Mouse (Mus musculus) lung, adult 2 months (tissue): Measurements from ENCODE around the gene Tbc1d23. TPM values are rescaled to one million over a fixed set of nuclear protein-coding genes. Genes with fewer than 3 reads are reported as not detected.

ENCODE experiments used
- DNase-seq: peaks from one replicate; pipeline ENCODE4 v3.0.0; 2022
- H3K4me1 ChIP-seq: fragments of 200-500 bp; 2 replicates; pipeline ENCODE4 v1.6.1; 2011; ENCODE audit warnings: low read length; ENCODE audit not compliant: control insufficient read depth, insufficient read depth
- H3K4me3 ChIP-seq: fragments of 200-500 bp; replicated peaks from 2 replicates; pipeline ENCODE3; 2011; ENCODE audit warnings: low read depth, mild to moderate bottlenecking, control low read depth, low read length; ENCODE audit errors: extremely low read depth
- CTCF ChIP-seq: fragments of 200-500 bp; IDR thresholded peaks from 2 replicates; pipeline ENCODE4 v1.5.1; 2011; ENCODE audit warnings: mild to moderate bottlenecking, low read length, control low read depth; ENCODE audit not compliant: insufficient read depth
- POLR2A ChIP-seq: fragments of 200-500 bp; IDR thresholded peaks from 2 replicates; pipeline ENCODE4 v1.6.1; 2011; ENCODE audit warnings: low read depth, mild to moderate bottlenecking, control low read depth, low read length, borderline replicate concordance; ENCODE audit errors: extremely low read depth
- WGBS: fragments of 180-500 bp; shearing (Covaris S2); methylation state at CpG from one replicate; pipeline ENCODE4 v1.1.7; 2018; 5-methylcytosine and 5-hydroxymethylcytosine counted together
- polyA plus RNA-seq: library from polyadenylated mRNA; depleted of rRNA; stranded (reverse); fragments of >200 nt; gene quantifications from 2 replicates; pipeline ENCODE4 v1.2.3, GENCODE M21; 2012; rRNA removed

The Tbc1d23 gene
- polyA plus RNA-seq: 10.0 and 15.2 TPM in 2 replicates

- TF ChIP-seq POLR2A (peak; percentile 92; the same call in 1 of the 2 replicates), CTCF (no peak)
- DNase-seq: peak; percentile 93
- under 1% methylated on average over 41 of the region's 42 CpGs for WGBS
- peak within 1 kb of the TSS; percentile 90 for H3K4me3 ChIP-seq
- H3K4me1 ChIP-seq: peaks cover 3% of the 10 kb centered on the region; the same call in 1 of the 2 replicates
These were observed at the start of gene Tbc1d23 for GRCm38 (mm10) chr16:57231089-57231936. TSS of gene Tbc1d23 (minus strand) at chr16:57231504.

- no peaks in the 10 kb centered on the region for H3K4me1 ChIP-seq
- H3K4me3 ChIP-seq: no peak overlapping the region
- 71% methylated on average over 31 of the region's 31 CpGs for WGBS
- no peak for DNase-seq
- TF ChIP-seq POLR2A: no peak
These were observed 49.2 kb upstream of the Tbc1d23 start for GRCm38 (mm10) chr16:57280221-57281217.

GRCm38 (mm10) chr16:57278976-57279626 lies 47.8 kb upstream of the Tbc1d23 start:
- Histone ChIP-seq H3K4me3 (no peak overlapping the region), H3K4me1 (no peaks in the 10 kb centered on the region)
- DNase-seq: no peak
- 85% methylated on average over 11 of the region's 12 CpGs for whole genome bisulfite sequencing
- TF ChIP-seq POLR2A (no peak), CTCF (no peak)

GRCm38 (mm10) chr16:57269751-57270150 lies 38.4 kb upstream of the Tbc1d23 start:
- DNase-seq: no peak
- no peak for TF ChIP-seq CTCF
- no peak for TF ChIP-seq POLR2A
- WGBS: 94% methylated on average over 13 of the region's 13 CpGs
- H3K4me1 ChIP-seq: peaks cover 3% of the 10 kb centered on the region; the same call in 1 of the 2 replicates
- H3K4me3 ChIP-seq: no peak overlapping the region

DNA sequence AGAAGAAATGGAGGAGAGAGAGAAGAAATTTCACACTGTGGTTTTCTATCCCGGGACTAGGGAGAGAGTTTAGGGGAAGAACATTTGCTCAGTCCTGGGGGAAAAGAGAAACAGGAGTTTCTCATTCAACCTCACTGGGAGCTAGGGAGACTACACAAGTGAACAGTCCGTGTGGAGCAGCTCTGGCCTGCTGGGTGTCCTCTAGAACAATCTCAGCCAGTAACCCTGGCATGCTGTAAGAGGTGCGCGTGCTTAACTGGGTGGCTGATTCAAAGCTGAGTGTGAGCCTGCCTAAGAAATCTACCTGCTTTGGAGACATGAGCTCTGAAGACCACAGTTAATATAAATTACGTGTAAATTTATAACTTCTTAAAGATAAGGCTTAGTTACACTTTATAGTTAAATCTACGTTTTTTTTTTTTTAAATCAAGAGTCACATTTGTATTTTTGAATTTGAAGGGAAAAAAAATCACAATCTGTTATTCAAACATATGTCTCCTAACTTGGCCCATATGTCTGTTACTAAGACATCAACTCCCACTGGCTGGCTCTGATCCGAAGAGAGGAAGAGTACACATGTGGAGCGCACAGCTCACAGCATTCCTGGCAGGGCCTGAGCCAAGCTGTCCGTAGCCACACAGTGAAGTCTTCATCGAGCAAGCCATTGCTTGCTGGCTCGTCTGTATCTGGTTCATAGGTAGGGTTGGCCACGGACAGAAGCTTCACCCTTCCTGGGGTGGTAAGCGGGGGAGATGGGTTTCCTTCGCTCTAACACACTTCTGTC lies 36.9 kb upstream of the Tbc1d23 start:
- TF ChIP-seq POLR2A (no peak), CTCF (no peak)
- 78% methylated on average over 14 of the region's 14 CpGs for WGBS
- DNase-seq: no peak
- peaks cover 3% of the 10 kb centered on the region; the same call in 1 of the 2 replicates for H3K4me1 ChIP-seq
- H3K4me3 ChIP-seq: no peak overlapping the region

DNA sequence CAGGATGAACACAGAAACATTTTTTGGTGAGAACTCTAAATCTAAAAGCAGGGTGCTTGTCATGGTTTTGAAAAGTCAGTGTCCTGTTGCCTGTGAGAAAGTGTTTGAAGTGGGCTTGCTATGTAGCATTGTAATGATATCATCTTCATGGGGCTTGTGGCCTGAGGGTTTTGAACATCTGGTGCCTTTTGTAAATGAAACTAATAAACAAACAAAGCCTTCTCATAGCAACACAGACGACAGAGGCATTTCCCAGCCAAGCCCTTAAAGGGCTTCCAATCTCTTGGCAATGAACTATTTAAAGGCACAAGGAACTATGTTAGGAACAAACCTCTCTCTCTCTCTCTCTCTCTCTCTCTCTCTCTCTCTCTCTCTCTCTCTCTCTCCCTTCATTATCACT lies 35.8 kb upstream of the Tbc1d23 start:
- Histone ChIP-seq H3K4me1 (peaks cover 3% of the 10 kb centered on the region; the same call in 1 of the 2 replicates), H3K4me3 (no peak overlapping the region)
- DNase-seq: no peak
- 0% methylated on average over 1 of the region's 1 CpGs for WGBS
- TF ChIP-seq CTCF (no peak), POLR2A (no peak)

GRCm38 (mm10) chr16:57260152-57260551 lies 28.8 kb upstream of the Tbc1d23 start:
- H3K4me1 ChIP-seq: no peaks in the 10 kb centered on the region
- TF ChIP-seq CTCF: no peak
- TF ChIP-seq POLR2A: no peak
- no peak overlapping the region for H3K4me3 ChIP-seq
- no peak for DNase-seq
- WGBS: 75% methylated on average over 10 of the region's 10 CpGs

DNA sequence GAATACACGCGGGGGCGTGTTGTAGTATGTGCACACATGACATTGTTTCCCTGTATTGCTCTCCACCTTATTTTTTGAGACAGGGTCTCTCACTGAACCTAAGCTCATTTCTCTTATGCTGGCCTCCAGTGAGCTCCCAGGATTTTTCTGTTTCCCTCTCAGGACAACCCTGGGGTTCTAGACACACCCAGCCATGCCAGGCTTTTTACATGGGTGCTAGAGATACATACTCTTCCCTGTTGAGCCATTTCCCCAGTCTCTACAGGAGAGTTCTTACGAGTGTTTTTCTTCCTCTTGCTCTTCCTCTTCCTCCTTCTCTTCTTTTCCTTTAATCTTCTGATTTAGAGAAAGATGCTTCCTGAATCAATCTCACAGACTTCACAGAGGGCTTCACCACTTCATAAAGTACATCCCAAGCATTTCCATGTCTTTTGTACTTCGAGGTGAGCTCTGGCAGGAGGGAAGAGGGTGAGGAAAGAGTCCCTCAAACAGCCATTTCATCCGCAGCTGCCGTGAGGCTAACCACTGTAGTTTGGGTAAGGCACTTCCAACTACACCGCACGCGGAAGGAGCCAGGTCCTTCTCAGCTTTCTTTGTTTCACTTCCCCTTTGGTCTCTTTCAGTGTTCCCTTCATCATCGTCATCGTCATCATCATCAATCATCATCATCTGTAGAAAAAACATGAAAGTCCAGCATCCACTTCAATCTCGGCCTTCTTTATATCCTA lies 28.2 kb upstream of the Tbc1d23 start:
- 76% methylated on average over 13 of the region's 13 CpGs for WGBS
- Histone ChIP-seq H3K4me3 (no peak overlapping the region), H3K4me1 (no peaks in the 10 kb centered on the region)
- no peak for TF ChIP-seq POLR2A
- no peak for TF ChIP-seq CTCF
- no peak for DNase-seq
